Mouse (Mus musculus): ENCODE data around the gene Grrp1.
"Not testable (repeated sequence)": the region's sequence is repeated elsewhere in the genome, so short reads cannot be mapped to it uniquely, and the experiment has no call there.

Grrp1 gene

DNA sequence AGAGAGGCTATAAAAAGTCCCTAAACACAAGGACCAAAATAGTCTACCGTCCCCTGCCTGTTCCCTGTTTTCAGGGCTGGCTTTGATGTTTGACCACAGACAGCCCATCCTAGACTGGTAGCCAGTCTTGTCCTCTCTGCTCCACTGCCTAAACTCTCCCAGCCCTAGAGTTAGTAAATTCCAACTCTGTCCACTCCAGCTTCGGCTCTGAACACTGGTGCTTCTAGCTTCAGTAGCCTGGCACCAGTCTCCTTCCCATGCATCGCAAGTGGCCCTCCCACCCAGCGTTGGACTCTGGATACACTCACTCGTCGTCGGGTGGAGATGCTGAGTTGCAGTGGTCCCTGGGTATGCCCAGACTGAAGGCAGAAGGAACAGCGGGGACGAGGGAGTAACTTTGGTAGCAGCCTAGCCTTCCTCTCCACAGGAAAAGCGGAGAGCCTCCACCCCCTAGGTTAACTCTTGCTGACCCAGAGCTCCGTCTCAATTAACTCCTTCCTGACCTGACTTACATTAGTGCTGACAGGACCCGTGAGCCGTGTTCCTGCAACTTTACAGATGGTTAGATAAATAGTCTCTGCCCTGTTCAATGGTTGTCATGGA, at the start of gene Grrp1:
Gene Grrp1 (minus strand): TSS at position 385 of the 603 bp plus-strand sequence.
- no peak for DNase-seq (ENCODE audit: low spot score in 2 of 2)

DNA sequence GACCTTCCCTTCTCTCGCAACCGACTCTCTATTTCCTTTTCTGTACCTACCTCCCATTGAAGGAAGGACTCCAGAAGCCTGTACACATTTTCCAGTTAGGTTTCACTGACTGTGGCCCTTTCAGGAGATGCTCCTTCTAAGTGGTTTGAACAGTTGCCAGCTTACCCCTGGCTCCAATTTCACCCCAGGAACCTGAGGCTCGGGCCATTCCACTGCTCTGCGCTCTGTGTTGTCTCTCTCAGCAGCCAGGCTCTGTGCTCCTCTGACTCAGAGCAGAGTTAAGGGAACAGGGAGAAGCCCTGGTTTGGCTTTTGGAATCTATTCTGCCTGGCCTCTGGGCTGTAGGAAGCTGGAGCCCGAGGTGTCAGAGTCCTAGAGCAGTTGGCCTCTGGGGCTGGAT, 48.2 kb upstream of the Grrp1 start:
- DNase-seq (ENCODE audit: low spot score in 2 of 2) = no peak

DNA sequence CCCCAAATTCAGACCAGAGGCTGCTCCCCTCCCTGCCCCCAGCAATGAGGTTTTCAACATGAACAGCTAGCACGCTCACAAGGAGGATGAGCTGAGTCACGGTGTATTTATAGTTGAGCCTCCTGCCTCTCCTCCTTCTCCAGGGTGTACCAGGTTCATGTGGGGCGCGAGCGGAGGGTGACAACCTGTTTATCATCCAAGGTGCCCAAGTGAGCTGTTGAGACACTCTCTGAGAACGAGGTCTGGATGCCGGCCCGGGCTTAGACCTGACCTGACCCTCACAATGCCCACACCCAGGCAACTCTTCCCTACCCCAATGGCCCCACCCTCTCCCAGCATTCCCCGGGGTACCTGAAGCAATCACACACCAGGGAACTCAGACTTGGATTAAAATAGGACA, 46.4 kb upstream of the Grrp1 start:
- DNase-seq (ENCODE audit: low spot score in 2 of 2) = peak; percentile 52 to 65

DNA sequence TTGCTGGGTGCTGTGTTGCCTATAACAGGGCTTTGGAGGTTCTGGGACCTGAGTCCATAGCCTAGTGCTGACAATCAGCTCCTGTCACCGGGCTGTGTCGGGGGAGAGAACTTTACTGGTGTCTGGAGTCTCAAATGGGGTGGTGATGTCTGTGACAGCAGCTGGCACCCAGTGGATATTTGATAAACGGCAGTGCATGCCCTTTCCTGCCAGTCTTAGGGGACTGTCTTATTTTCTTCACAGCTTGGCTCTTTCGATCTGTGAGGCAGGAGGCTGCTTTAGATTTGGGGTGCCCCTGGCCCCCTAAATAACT, 45.5 kb upstream of the Grrp1 start:
- DNase-seq (ENCODE audit: low spot score in 2 of 2) = no peak

DNA sequence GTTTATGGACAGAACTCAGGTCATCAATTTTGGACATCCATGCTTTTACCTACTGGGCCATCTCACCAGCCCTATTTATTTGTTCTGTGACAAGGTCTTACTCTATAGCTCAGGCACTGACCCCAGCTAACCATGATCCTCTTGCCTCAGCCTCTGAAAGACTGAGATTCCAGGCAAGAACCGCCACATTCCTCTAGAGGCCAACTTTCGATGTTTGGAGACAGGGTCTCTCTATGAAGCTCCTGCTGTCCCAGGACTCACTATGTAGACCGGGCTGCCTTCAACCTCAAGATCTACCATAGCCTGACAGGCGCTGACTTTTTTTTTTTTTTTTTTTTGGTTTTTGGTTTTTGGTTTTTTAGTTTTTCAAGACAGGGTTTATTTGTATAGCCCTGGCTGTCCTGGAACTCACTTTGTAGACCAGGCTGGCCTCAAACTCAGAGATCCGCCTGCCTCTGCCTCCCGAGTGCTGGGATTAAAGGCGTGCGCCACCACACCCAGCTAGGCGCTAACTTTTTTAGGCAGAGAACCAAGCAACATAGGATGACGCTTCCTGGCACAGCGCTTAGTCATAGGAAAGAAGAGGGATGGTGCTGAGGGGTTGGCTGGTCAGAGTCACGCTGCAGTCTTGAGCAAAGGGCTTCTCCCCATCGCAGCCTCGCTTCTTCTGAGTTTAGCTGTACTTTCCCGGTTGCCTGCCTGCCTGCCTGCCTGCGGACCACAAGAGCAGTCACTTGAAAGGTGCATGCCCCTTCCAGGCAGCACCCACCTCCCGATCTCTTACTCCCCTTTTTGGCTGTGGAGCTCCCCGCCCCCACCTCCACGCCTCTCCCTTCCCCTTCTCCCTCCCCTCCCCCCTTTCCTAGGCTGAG, 45.0 kb upstream of the Grrp1 start:
- DNase-seq (ENCODE audit: low spot score in 2 of 2) = no peak

DNA sequence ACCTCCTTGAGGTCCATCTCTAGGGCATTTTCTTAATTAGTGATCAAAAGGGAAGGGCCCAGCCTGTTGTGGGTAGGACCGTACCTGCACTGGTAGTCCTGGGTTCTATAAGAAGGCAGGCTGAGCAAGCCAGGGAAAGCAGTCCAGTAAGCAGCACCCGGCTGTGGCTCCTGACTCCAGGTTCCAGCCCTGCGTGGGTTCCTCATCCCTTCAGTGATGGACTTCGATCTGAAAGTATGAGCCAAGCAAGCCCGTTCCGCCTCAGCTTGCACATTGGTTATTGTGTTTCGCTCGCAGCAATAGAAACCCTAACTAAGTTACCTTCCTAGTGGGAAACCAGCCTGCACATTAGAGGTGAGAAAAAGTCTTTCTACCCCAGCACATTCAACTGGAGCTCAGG, 43.5 kb upstream of the Grrp1 start:
- DNase-seq (ENCODE audit: low spot score in 2 of 2) = no peak

DNA sequence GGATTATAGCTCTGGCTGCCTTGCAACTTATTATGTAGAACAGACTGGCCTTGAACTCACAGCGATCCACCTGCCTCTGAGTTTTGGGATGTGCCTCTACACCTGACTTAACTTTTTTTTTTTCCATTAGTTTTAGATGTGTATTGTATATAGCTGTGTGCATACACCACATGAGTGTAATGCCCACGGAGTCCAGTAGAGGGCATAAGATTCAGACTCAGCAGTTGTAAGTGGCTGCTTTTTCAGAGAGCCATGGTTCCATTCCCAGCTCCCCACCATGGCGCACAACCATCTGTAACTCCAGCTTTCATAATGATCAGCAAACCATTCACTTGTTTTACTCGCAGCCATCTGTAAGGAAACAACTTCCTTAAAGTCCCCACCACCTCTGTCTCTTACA, 42.6 kb upstream of the Grrp1 start:
- DNase-seq (ENCODE audit: low spot score in 2 of 2) = no peak

DNA sequence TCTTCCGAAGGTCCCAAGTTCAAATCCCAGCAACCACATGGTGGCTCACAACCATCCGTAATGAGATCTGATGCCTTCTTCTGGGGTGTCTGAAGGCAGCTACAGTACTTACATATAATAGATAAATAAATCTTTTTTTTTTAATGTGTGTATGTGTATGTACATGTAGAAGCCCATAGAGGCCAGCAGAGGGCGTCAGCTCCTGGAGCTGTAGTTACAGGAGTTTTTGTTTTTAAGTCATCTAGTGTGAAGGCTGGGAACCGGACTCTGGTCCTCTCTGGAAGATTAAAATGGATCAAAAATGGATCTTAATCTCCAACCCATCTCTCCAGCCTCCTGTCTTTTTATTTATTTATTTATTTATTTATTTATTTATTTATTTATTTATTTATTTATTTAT, 42.2 kb upstream of the Grrp1 start:
- not testable (repeated sequence) for DNase-seq (ENCODE audit: low spot score in 2 of 2)

DNA sequence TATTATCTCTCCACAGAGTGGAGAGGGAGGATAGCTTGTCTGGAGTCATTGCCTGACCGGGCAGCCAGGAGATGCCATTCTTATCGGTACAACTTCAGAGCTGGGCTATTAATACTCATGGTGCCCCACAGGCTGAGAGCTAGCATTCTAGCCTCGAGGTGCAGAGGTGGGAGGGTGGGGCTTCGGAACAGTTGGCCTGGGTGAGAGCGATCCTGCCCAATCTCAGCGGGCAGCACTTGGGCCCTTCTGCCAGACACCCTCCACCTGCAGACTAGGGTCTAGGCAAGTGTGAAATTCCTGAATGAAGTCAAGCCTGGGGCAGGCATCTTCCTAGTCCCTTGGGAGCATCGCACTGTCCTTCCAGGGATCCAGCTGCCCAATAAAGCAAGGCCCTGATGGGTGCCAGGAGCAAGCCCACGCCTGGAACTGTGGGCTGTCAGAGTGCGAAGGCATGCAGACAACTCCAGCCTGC, 39.8 kb upstream of the Grrp1 start:
- DNase-seq (ENCODE audit: low spot score in 2 of 2) = no peak

DNA sequence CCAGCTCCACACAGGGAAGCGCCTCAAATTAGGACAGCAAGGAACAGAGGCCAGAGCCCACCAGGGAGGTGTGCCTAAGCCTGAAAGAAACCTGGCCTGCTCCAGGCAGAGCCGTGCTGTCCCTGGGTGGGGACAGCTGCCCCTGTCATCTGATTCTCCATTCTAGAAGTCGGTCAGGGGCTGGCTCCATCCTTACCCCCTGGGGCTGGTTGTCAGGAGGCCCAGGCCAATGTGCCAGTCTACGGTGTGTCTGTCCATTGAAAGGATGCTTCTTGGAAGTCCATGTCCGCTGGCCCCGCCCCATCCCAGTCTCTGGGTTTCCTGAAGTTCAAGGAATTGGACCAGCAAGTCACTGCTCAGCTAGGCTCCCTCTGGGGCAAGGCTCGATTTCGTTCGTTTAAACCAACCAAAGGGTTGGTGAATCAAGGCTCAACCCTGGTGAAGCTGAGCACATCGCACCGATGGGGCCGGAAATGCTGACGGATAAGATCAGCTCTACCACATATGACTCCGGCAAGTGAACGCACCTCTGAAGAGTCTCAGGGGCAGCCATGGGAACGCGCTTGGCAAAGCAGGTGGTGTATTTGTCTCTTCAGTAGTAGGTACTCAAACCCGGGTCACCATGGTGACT, 39.3 kb upstream of the Grrp1 start:
- DNase-seq (ENCODE audit: low spot score in 2 of 2) = no peak

DNA sequence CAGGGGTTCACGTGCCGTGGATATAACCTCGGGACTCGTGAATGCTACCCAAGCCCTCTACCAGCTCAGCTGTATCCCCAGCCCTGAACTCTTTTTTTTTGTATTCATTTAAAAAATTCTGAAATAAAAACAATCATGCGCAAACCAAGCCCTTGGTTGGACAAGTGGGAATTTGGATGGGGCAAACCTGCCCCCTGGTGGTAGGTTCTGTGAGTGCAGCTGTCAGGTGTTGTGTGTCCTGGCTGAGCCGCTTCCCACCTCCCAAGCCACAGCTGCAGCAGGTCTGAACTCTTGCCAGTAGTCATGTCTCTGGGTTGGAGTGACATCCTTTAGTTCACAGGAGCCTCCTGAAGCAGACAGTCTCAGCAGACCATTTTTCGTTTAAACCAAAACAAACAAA, 38.2 kb upstream of the Grrp1 start:
- DNase-seq (ENCODE audit: low spot score in 2 of 2) = peak; percentile 68 to 72

DNA sequence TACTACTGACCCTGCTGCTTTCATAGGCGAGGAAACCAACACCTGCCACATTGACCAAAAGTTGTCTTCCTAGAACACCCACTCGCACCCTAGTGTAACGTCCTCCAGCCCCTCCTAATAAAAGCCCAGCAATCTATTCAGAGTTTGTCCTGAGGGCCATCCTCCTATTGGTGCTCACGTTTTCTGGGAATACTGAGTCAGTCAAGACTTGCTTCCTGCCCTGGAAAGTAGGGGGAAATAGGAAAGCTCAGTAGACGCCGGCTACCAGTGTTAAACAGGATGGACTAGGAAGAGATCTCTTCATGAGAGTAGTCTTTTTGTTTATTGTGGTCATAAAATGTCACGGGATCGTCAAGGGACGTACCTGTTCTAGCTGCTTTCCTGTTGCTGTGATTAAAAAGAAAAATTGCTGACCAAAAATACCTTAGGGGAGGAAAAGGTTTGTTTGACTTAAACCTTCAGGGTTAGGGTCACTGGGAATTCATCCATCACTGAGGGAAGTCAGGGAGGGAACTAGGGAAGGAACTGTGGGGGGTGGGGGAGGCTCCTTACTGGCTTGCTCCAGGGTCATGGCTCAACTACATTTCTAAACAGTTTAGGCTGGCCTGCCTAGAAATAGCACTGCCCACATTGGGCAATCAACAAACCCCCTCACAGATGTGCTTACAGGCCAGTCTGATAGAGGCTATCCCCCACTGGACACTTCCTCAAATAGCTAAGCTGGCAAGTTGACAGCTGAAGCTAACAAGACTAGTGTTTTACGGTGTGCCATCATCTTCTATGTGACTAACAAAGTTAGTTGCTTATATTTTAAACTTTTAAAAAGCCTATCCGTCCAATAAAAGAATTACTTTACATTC, 34.7 kb upstream of the Grrp1 start:
- DNase-seq (ENCODE audit: low spot score in 2 of 2) = no peak

DNA sequence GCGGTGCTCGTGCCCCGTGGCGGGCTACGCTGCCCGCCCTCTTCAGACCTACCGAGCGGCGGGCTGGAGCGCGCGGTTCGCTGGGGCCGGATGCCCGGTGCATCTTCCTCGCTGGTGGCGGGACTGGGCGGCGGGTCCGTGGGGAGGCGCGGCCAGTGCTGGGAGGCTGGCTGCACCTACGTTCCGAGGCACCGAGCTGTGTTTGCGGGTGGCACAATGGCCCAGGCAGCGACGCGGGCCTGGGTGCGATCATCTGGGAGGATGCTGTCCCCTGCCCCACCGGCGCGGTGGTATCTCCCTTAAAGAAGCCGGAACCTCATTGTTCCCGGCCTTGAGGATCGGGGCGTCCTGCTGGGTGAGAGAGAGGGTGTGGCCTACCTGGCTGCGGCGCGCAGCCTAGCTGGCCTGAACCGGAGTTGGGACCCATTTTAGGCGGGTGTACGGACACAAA, 33.7 kb upstream of the Grrp1 start, which contains the start of gene Pdik1l:
Gene Pdik1l (minus strand): TSS at position 321 of the 451 bp plus-strand sequence.
- peak; percentile 66 to 72 for DNase-seq (ENCODE audit: low spot score in 2 of 2)

DNA sequence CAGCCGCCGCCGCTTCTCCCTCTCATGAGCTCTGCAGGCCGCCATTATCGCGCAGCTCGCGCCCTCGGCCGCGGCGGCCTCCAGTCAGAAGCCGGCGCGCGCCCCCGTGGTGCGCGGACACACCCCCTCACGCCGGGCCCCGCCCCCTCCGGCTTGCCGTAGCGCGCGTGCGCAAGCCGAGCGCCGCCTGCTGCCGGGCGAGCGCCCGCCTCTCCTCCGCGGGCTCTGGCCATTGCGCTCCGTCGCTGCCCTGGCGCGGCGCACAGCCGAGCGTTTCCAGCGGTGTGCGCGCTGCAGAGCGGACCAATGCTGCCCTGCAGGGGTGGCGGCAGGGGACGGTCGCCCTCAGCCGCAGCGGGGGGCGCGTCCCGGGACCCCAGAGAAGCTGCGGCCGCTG, 33.3 kb upstream of the Grrp1 start:
- peak; percentile 92 to 94 for DNase-seq (ENCODE audit: low spot score in 2 of 2)

DNA sequence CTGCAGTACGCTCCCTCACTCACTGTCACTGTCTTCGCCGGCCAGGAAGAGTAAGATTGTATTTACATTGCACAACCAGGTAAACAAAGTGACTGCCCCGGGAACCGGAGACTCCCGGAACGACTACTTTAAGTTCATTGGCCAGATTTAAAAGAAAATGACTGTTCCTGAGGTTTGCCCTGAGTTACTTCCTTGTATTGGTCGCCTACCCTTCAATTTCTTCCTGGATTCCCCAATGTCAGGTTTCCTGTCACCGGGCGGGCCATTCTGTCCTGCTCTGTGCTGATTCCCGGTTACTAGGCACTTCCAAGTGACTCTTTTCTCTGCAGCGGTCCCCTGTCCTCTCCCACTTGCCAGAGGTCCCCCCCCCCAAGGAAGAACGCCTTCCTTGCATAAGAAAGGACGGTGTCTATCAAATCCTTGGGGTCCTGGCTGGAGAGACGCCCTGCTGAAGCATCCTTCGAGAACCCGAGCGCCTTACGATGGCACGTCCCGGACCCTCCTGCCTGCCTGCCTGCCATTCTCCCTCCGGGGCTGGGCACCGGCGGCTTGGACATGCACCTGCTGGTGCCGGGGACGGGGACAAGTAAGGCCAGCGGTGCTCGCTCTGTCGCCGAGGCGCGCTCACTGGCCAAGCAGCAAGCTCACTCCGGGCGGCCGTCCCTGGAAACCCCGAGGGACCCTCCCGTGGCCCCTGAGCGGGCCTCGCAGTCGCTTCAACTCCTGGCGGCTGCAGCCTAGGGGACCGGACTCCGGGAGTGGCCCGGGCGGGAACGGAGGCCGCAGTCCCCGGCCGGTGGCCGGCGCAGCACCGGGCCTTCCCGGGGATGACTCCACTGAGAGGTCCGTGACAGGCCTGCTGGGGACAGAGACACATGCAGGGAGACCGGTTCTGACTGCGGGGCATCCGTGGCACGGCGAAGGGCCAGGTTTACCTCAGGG, 32.6 kb upstream of the Grrp1 start:
- DNase-seq (ENCODE audit: low spot score in 2 of 2) = no peak

DNA sequence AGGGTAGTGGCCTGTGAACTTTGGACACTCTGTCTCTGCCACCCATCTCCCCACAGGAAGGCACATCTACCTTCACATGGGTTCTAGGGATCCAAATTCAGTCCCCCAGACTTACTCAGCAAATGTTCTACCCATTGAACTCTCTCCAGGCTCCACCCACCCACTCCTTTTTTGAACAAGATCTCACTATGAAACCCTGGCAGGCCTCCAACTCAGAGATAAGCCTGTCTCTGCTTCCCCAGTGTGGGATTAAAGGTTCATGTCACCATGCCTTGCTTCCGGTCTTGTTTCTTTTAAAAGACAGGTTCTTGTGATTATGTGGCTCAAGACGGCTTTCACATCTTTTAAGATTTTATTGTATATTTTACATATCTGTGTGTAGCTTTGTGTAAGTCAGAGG, 31.0 kb upstream of the Grrp1 start:
- DNase-seq (ENCODE audit: low spot score in 2 of 2) = no peak

DNA sequence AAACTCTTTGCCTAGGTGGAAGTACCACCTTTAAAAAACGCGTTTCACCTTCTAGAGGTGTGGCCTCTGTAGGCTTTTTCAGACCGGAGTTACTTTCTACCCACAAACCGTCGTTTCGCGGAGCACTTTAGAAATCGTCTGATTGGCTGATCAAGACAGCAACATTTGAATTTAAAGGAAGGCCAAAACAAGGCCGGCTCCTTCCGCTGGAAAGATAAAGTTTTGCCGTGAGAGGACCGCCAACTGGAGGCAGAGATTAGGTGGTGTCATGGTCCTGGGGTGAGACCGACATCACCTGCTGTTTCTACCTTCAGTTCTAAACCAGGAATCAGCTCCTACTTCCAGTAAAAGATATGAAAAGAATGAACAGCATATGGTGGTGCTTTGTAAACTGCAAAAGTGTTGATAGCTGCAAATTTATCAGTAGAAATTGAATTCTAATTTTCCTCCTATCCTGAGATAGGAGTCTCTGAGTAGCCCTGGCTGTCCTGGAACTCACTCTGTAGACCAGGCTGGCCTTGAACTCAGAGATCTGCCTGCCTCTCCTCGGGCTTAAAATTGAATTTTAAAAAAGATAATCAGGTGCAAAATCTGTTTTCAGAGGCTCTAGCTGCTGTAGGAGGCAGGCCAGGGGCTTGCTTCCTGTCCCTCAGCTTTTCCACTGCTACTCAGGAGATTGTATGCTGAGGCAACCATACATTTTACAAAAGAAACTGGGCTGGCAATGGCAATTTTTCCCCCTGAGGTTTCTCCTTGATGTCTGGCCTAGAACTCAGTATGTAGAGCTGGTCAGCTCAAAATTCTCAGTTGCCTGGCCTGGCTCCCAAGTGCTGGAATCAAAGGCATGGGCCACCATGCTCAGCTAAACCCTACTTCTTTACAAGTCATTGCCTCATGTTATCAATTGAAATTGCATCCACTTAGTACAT, 19.8 kb upstream of the Grrp1 start:
- no peak for DNase-seq (ENCODE audit: low spot score in 2 of 2)

DNA sequence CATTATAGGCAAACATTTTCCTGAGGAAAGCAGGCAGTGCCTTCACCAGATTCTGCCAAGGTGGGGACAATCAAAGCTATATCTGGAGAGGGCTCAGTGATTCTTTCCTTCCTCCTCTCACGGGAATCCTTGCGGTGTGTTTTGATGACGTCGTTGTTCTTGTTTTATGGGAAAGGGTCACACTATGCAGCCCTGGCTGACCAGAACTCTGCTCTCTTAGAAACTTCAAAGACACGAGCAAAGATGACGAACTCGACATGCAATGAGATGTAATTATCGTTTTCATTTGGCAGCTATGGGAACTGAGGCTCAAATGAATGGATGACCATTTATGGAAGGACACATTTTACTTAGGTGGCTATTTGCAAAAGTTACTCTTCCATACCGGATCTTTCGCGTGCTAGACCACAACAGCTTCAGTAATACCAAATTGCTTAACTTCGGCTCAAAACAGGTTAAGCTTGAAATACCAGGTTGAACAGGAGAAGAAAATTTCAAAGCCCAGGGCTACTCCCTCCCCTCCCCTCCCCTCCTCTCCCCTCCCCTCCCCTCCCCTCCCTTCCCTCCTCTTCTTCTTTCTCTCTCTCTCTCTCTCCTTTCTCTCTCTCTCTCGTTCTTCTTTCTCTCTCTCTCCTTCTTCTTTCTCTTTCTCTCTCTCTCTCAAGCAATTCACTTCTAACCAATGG, 19.0 kb upstream of the Grrp1 start:
- DNase-seq (ENCODE audit: low spot score in 2 of 2) = no peak

DNA sequence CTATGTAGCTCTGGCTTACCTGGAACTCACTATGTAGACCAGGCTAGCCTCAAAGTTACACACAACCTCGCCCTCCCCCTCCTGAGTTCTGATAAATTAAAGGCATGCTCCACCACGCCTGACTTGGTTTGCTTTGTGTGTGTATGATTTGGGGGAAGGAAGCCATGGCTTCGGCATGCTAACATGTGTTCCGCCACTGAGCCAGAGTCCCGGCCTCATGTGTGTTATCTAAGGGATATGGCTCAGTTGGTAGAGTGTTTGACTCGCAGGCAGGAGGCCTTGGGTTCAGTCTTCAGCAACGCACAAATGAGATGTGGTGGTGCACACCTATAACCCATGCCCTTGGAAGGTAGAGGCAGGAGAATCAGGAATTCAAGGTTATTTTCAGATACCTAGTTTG, 18.1 kb upstream of the Grrp1 start:
- DNase-seq (ENCODE audit: low spot score in 2 of 2) = no peak

All from right cerebral cortex, adult 2 months (tissue).